Mouse (Mus musculus): ENCODE measurements around the gene Gm11127. TPM values are rescaled to one million over a fixed set of nuclear protein-coding genes. Genes with fewer than 3 reads are reported as not detected.
"Not testable (repeated sequence)": the region's sequence is repeated elsewhere in the genome, so short reads cannot be mapped to it uniquely, and the experiment has no call there.

The Gm11127 gene
- total and polyA plus RNA-seq, 2 experiments = not detected

- H3K36me3 ChIP-seq (ENCODE audit: control insufficient read depth, insufficient read depth, low read length) = no peaks in the 10 kb centered on the region
- H3K27me3 ChIP-seq (ENCODE audit: control insufficient read depth, insufficient read depth, low read length) = no peaks in the 10 kb centered on the region
- DNase-seq (ENCODE audit: extremely low read depth, low read depth, low spot score) = peak; percentile 44
- 1% methylated on average over 42 of the region's 42 CpGs for WGBS
- peaks cover 2% of the 10 kb centered on the region; the same call in 1 of the 2 replicates for H3K4me1 ChIP-seq (ENCODE audit: control insufficient read depth, insufficient read depth, low read length)
- TF ChIP-seq POLR2A (IDR thresholded peaks at IDR 0.05; ENCODE audit: extremely low read depth, insufficient read depth, low read length) = no peak
- H3K4me3 ChIP-seq (ENCODE audit: insufficient read depth, low read depth, low read length) = peak overlapping the region; percentile 65
- no peaks in the 10 kb centered on the region for H3K79me2 ChIP-seq (ENCODE audit: control insufficient read depth, insufficient read depth, low read length)
- H3K27ac ChIP-seq (replicated peaks; ENCODE audit: insufficient read depth, low read depth, low read length) = no peak overlapping the region
- peak overlapping the region; percentile 49 for H3K9ac ChIP-seq (ENCODE audit: low read depth, low read length)
Measured at GRCm38 (mm10) chr17:36083870-36084451, 25.8 kb upstream of the Gm11127 start.

- peak; percentile 64 for DNase-seq (ENCODE audit: extremely low read depth, low read depth, low spot score)
- TF ChIP-seq CTCF (IDR thresholded peaks at IDR 0.05; ENCODE audit: low read depth, low read length) (no peak), POLR2A (IDR thresholded peaks at IDR 0.05; ENCODE audit: extremely low read depth, insufficient read depth, low read length) (no peak)
- Histone ChIP-seq H3K36me3 (ENCODE audit: control insufficient read depth, insufficient read depth, low read length) (no peaks in the 10 kb centered on the region), H3K4me3 (ENCODE audit: insufficient read depth, low read depth, low read length) (peak overlapping the region; percentile 65), H3K4me1 (ENCODE audit: control insufficient read depth, insufficient read depth, low read length) (peaks cover 2% of the 10 kb centered on the region; the same call in 1 of the 2 replicates), H3K27ac (replicated peaks; ENCODE audit: insufficient read depth, low read depth, low read length) (no peak overlapping the region), H3K27me3 (ENCODE audit: control insufficient read depth, insufficient read depth, low read length) (no peaks in the 10 kb centered on the region), H3K9ac (ENCODE audit: low read depth, low read length) (peak overlapping the region; percentile 49), H3K79me2 (ENCODE audit: control insufficient read depth, insufficient read depth, low read length) (no peaks in the 10 kb centered on the region)
- WGBS = 1% methylated on average over 46 of the region's 46 CpGs
Measured at GRCm38 (mm10) chr17:36083266-36083869, 25.2 kb upstream of the Gm11127 start.

- H3K27ac ChIP-seq (replicated peaks; ENCODE audit: insufficient read depth, low read depth, low read length); H3K27me3 ChIP-seq (ENCODE audit: control insufficient read depth, insufficient read depth, low read length); DNase-seq (ENCODE audit: extremely low read depth, low read depth, low spot score); H3K36me3 ChIP-seq (ENCODE audit: control insufficient read depth, insufficient read depth, low read length); H3K9ac ChIP-seq (ENCODE audit: low read depth, low read length); H3K79me2 ChIP-seq (ENCODE audit: control insufficient read depth, insufficient read depth, low read length); H3K4me1 ChIP-seq (ENCODE audit: control insufficient read depth, insufficient read depth, low read length): not testable (repeated sequence)
- WGBS = 45% methylated on average over 6 of the region's 6 CpGs
- peak overlapping the region; percentile 65; the same call in 1 of the 2 replicates for H3K4me3 ChIP-seq (ENCODE audit: insufficient read depth, low read depth, low read length)
Measured at GRCm38 (mm10) chr17:36082519-36083232, 24.5 kb upstream of the Gm11127 start.

GRCm38 (mm10) chr17:36081901-36082300 lies 23.7 kb upstream of the Gm11127 start:
- not testable (repeated sequence) for DNase-seq (ENCODE audit: extremely low read depth, low read depth, low spot score); H3K79me2 ChIP-seq (ENCODE audit: control insufficient read depth, insufficient read depth, low read length); H3K9ac ChIP-seq (ENCODE audit: low read depth, low read length); H3K36me3 ChIP-seq (ENCODE audit: control insufficient read depth, insufficient read depth, low read length); H3K27me3 ChIP-seq (ENCODE audit: control insufficient read depth, insufficient read depth, low read length); H3K4me1 ChIP-seq (ENCODE audit: control insufficient read depth, insufficient read depth, low read length); H3K4me3 ChIP-seq (ENCODE audit: insufficient read depth, low read depth, low read length); H3K27ac ChIP-seq (replicated peaks; ENCODE audit: insufficient read depth, low read depth, low read length)

GRCm38 (mm10) chr17:36060829-36061228 lies 2.7 kb upstream of the Gm11127 start:
- Histone ChIP-seq H3K27me3 (ENCODE audit: control insufficient read depth, insufficient read depth, low read length) (no peaks in the 10 kb centered on the region), H3K9ac (ENCODE audit: low read depth, low read length) (no peak overlapping the region), H3K4me1 (ENCODE audit: control insufficient read depth, insufficient read depth, low read length) (no peaks in the 10 kb centered on the region), H3K4me3 (ENCODE audit: insufficient read depth, low read depth, low read length) (no peak overlapping the region), H3K36me3 (ENCODE audit: control insufficient read depth, insufficient read depth, low read length) (no peaks in the 10 kb centered on the region), H3K79me2 (ENCODE audit: control insufficient read depth, insufficient read depth, low read length) (no peaks in the 10 kb centered on the region), H3K27ac (replicated peaks; ENCODE audit: insufficient read depth, low read depth, low read length) (no peak overlapping the region)
- TF ChIP-seq POLR2A (IDR thresholded peaks at IDR 0.05; ENCODE audit: extremely low read depth, insufficient read depth, low read length) (no peak), CTCF (IDR thresholded peaks at IDR 0.05; ENCODE audit: low read depth, low read length) (peak; percentile 74)
- peak; percentile 81 for DNase-seq (ENCODE audit: extremely low read depth, low read depth, low spot score)
- WGBS = 13% methylated on average over 2 of the region's 2 CpGs

- H3K27ac ChIP-seq (replicated peaks; ENCODE audit: insufficient read depth, low read depth, low read length) = not testable (repeated sequence)
- 87% methylated on average over 24 of the region's 25 CpGs for WGBS
Measured at GRCm38 (mm10) chr17:36057927-36058326, 244 bp downstream of the Gm11127 start.

More at GRCm38 (mm10) chr17:36057927-36058326, 244 bp downstream of the Gm11127 start:
- not testable (repeated sequence) for H3K4me1 ChIP-seq (ENCODE audit: control insufficient read depth, insufficient read depth, low read length); H3K36me3 ChIP-seq (ENCODE audit: control insufficient read depth, insufficient read depth, low read length); H3K9ac ChIP-seq (ENCODE audit: low read depth, low read length); H3K4me3 ChIP-seq (ENCODE audit: insufficient read depth, low read depth, low read length); H3K27me3 ChIP-seq (ENCODE audit: control insufficient read depth, insufficient read depth, low read length); DNase-seq (ENCODE audit: extremely low read depth, low read depth, low spot score); H3K79me2 ChIP-seq (ENCODE audit: control insufficient read depth, insufficient read depth, low read length)
